Mouse (Mus musculus) adrenal gland, adult 8-10 months (tissue): ENCODE results near the gene Pcp4l1. TPM values are rescaled to one million over a fixed set of nuclear protein-coding genes. Genes with fewer than 3 reads are reported as not detected.

Experiments used
- DNase-seq: peaks from one replicate; pipeline ENCODE4 v3.0.0; 2022
- total RNA-seq, 4 experiments: library from RNA; stranded (reverse); gene quantifications; 2 replicates each; pipeline ENCODE4 v1.2.4; 2022

Gene Pcp4l1
- total RNA-seq, 4 experiments from 2014 or later: 55.7 to 66.0 (median 59.2) TPM

DNA sequence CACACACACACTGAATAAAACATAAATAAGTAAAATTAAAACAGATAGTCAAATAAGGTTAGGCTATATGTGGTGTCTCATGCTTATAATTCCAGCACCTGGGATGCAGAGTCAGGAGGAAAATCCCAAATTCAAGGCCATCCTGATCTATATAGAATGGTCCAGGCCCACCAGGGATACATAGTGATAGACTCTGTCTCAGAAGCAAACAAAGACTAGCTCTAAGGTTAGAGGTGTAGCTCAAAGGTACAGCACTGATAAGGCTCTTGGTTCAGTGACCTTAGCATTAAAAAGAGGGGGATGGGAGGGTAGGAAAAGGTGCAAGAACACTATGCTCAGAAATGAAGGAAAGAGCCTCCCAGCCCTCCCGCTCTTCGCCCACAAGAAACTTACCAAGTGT is 60.5 kb downstream of the Pcp4l1 start:
- DNase-seq: no peak

DNA sequence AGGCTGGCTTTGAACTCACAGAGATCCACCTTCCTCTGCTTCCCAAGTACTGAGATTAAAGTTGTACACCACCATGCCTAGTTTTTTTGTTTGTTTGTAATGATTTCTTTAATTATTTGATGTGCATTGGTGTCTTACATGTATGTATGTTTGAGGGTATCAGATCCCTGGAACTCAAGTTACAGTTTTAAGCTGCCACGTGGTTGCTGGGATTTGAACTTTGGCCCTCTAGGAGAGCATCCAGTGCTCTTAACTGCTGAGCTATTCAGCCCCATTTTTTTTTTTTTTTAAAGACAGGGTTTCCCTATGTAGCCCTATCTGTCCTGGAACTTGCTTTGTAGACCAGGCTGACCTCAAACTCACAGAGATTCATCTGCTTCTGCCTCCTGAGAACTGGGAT is 65.1 kb downstream of the Pcp4l1 start:
- no peak for DNase-seq

DNA sequence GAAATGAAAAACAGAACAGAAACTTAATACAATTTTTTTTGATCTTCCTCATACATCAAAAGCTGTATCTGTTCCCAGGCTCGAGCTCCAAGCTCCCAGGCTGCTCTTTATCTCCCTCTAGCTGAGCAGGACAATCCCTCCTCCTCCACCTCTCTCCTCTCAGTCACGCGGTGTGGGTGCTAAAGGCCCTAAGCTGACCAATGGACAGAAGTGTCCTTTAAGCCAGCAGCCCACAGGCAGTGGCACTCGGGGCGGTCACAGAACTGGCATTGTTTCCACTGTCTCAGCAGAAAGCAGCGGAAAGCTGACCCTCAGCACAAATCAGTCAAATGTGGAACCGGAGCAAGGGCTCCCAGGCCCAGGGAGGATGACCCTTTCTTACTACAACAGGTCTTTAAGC is 66.8 kb downstream of the Pcp4l1 start:
- no peak for DNase-seq

DNA sequence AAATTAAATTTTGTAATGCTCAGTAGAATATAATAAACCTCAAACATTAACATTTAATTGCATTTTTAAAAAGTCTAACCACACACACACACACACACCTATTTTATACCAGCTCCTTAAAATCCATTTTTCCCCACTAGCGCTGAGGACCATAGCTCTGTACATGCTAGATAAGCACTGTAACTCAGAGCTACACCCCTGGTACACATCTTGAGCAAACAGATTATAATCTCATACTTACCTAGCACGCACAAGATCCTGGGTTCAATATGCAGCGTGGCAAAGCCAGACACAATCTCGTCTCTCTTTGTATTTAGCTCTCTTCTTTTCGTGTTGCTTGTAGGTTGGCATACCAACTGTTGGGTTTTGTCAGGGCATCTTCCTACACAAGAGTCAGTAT is 71.7 kb downstream of the Pcp4l1 start:
- no peak for DNase-seq

Other genes starting within 250 kb of the Pcp4l1 start
- 10 to 100 TPM in 3 of 4 experiments, 1 to 10 TPM in 1; 6.4 to 15.5 (median 12.2) TPM for gene Fcgr2b, start 219.7 kb downstream of the Pcp4l1 start, total RNA-seq
- 1 to 10 TPM; 4.1 to 7.5 (median 6.1) TPM for gene Fcgr4, start 177.3 kb downstream of the Pcp4l1 start, total RNA-seq
- 10 to 100 TPM; 11.4 to 29.7 (median 23.1) TPM for gene Fcgr3, start 131.3 kb downstream of the Pcp4l1 start, total RNA-seq
- 1 to 10 TPM; 1.3 to 4.1 (median 3.1) TPM for gene Cfap126, start 82.3 kb downstream of the Pcp4l1 start, total RNA-seq
- 100 to 1,000 TPM; 324 to 440 (median 382) TPM for gene Sdhc, start 45.7 kb downstream of the Pcp4l1 start, total RNA-seq
- 1 to 10 TPM in 2 of 4 experiments, under 1 TPM in 2; 0.43 to 1.4 (median 1.2) TPM for gene Mpz, start 45.6 kb downstream of the Pcp4l1 start, total RNA-seq
- gene Nr1i3, start 17.7 kb upstream of the Pcp4l1 start, total RNA-seq: under 1 TPM in 2 of 4 experiments, not detected in 2; 0.13 to 0.15 TPM
- gene Tomm40l, start 26.2 kb upstream of the Pcp4l1 start, total RNA-seq: 10 to 100 TPM; 39.1 to 49.2 (median 46.0) TPM
- gene Apoa2, start 28.8 kb upstream of the Pcp4l1 start, total RNA-seq: 1 to 10 TPM; 2.0 to 6.4 (median 4.3) TPM
- 10 to 100 TPM; 21.8 to 34.4 (median 28.3) TPM for gene Fcer1g, start 38.1 kb upstream of the Pcp4l1 start, total RNA-seq
- gene Adamts4, start 54.2 kb upstream of the Pcp4l1 start, total RNA-seq: under 1 TPM; 0.46 to 0.80 (median 0.60) TPM
- gene Ndufs2, start 55.1 kb upstream of the Pcp4l1 start, total RNA-seq: 100 to 1,000 TPM; 609 to 713 (median 672) TPM
- 10 to 100 TPM; 28.5 to 44.8 (median 43.0) TPM for gene B4galt3, start 74.1 kb upstream of the Pcp4l1 start, total RNA-seq
- gene Ppox, start 84.9 kb upstream of the Pcp4l1 start, total RNA-seq: 10 to 100 TPM; 39.7 to 86.2 (median 65.6) TPM
- gene Usp21, start 91.7 kb upstream of the Pcp4l1 start, total RNA-seq: 10 to 100 TPM; 39.3 to 64.7 (median 52.0) TPM
- gene Ufc1, start 98.8 kb upstream of the Pcp4l1 start, total RNA-seq: 100 to 1,000 TPM; 179 to 200 (median 194) TPM
- 10 to 100 TPM; 31.0 to 45.9 (median 36.7) TPM for gene Dedd, start 132.9 kb upstream of the Pcp4l1 start, total RNA-seq
- 100 to 1,000 TPM in 1 of 4 experiments, 10 to 100 TPM in 3; 81.4 to 103 (median 89.6) TPM for gene Nit1, start 149.4 kb upstream of the Pcp4l1 start, total RNA-seq
- gene Pfdn2, start 149.4 kb upstream of the Pcp4l1 start, total RNA-seq: 100 to 1,000 TPM in 2 of 4 experiments, 10 to 100 TPM in 2; 76.7 to 184 (median 115) TPM
- gene Klhdc9, start 164.5 kb upstream of the Pcp4l1 start, total RNA-seq: 10 to 100 TPM in 1 of 4 experiments, 1 to 10 TPM in 3; 1.7 to 13.1 (median 6.2) TPM
- under 1 TPM; 0.10 to 0.54 (median 0.31) TPM for gene Nectin4, start 173.8 kb upstream of the Pcp4l1 start, total RNA-seq
- 1 to 10 TPM; 3.4 to 7.5 (median 5.5) TPM for gene Arhgap30, start 192.7 kb upstream of the Pcp4l1 start, total RNA-seq
- 10 to 100 TPM; 61.4 to 94.4 (median 75.4) TPM for gene Usf1, start 215.0 kb upstream of the Pcp4l1 start, total RNA-seq
- 1 to 10 TPM; 1.7 to 8.1 (median 5.3) TPM for gene Tstd1, start 222.6 kb upstream of the Pcp4l1 start, total RNA-seq
- gene F11r, start 241.3 kb upstream of the Pcp4l1 start, total RNA-seq: 10 to 100 TPM; 26.4 to 53.3 (median 39.5) TPM